Mouse (Mus musculus): ENCODE measurements at regions not wholly inside any gene's neighbourhood (a gene's known extent, or its start where the extent isn't known, plus 50 kb on each side); places are given as distances from the start of the nearest gene placed in this dataset.

DNA sequence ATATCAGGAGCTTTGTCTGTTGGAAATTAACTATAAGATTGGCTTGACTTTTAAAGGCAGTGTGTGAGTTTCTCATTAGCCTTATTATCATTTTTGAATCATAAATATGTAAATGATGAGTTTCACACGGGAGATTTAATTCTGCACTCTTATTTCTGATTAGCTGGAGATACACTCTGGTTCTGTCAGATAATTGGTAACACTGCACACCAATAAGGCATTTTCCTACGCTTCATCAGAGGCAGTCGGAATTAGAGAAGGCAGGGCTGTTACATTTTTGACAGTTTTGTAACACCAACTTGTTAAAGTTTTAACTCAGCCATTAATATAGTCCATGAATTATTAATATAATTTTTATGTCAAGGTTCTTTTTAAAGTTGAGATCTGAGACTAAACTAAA is 347.3 kb downstream of the Zfp352 start:
- DNase-seq (ENCODE audit: low spot score in 2 of 2) = no peak
- no peak for TF ChIP-seq CTCF (conservative IDR thresholded peaks at IDR 0.05)
- Histone ChIP-seq H3K27ac (no peak overlapping the region), H3K4me3 (no peak overlapping the region)

DNA sequence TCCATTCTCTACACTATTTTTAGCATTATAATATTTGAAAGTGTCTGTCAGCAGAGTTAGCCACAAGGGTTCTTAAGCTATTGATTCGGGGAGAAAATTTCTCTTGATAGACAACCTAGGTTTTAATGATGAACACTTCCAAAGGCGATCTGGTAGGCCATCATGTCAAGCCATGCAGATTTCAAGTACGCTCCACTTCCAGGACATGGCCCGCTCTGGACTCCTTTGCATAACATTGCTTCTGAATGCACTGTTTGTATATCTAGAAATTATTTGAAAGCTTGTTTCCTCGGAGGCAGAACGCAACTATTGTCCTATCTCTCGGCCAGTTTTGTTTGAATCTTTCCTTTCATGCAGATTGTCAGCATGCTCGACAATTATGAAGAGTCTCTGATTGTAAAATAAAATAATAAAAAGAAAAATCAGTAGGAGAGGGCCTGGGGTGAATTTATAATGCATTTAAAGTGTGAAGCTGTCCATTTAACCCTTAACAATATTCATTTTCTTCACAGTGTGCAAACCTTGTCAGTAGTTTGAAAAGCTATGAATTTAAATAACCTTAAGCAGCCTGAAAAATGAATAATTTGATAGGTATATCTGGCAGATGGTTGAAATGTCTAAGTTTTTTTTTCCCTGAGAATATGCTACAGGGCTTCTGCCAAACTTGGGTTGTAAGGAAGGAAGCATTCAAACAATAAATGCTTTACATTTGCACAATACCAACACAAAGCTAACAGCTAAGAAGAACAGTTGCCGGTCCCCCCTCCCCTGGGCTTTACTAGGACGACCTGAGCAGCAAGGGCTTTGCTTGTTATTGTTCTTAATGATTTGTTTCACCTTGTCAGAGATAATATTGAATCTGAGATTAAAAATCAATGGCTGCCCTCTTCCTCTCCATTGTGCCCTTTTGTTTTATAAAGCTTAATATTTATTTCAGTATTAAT is 357.8 kb downstream of the Zfp352 start:
- no peak overlapping the region for H3K4me3 ChIP-seq
- no peak for TF ChIP-seq CTCF (conservative IDR thresholded peaks at IDR 0.05)
- DNase-seq (ENCODE audit: low spot score in 2 of 2) = no peak
- H3K27ac ChIP-seq = no peak overlapping the region

DNA sequence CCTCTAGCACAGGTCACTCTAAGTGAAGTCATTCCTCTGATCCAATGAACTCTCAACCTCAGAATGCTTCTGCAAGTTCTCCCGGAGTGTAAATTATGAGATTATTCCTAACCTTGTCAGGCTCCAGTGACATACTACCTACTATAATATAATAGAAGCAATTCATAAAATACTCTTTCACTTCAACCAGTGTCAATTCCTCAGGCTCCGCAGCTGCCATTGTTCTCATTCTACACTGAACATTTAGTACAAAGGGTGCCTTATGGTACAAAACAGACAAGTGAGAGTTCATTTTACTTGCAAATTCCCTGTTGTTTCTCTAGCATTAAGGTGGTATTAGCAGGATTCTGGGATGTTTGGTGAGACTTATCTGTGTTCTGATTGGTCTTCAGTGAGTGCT is 379.7 kb downstream of the Zfp352 start:
- Histone ChIP-seq H3K27ac (no peak overlapping the region), H3K4me3 (no peak overlapping the region)
- DNase-seq (ENCODE audit: low spot score in 2 of 2) = no peak
- TF ChIP-seq CTCF (conservative IDR thresholded peaks at IDR 0.05) = no peak

GRCm38 (mm10) chr4:90608941-90609340 is 390.3 kb downstream of the Zfp352 start:
- Histone ChIP-seq H3K27ac (no peak overlapping the region), H3K4me3 (no peak overlapping the region)
- no peak for DNase-seq (ENCODE audit: low spot score in 2 of 2)
- no peak for TF ChIP-seq CTCF (conservative IDR thresholded peaks at IDR 0.05)

DNA sequence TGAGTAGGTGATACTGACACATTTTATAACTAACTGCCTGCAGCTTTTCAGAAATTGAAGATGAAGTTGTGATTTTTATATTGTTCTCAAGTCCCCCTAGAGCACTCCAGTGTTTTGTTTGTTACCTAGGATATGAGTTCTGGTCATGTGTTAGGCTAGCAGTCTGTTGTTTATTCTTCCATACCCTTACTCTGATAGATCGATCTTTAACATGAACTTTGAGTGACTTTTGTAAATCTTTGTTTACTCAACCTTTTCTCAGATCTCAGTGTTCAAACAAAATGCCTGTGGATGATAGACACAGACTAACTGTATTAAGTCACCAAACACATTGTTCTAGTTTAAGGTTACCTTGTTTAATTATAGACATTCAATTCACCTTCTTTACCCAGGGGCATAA is 409.3 kb downstream of the Zfp352 start:
- no peak for DNase-seq (ENCODE audit: low spot score in 2 of 2)
- TF ChIP-seq CTCF (conservative IDR thresholded peaks at IDR 0.05) = no peak
- no peak overlapping the region for H3K27ac ChIP-seq
- no peak overlapping the region for H3K4me3 ChIP-seq

DNA sequence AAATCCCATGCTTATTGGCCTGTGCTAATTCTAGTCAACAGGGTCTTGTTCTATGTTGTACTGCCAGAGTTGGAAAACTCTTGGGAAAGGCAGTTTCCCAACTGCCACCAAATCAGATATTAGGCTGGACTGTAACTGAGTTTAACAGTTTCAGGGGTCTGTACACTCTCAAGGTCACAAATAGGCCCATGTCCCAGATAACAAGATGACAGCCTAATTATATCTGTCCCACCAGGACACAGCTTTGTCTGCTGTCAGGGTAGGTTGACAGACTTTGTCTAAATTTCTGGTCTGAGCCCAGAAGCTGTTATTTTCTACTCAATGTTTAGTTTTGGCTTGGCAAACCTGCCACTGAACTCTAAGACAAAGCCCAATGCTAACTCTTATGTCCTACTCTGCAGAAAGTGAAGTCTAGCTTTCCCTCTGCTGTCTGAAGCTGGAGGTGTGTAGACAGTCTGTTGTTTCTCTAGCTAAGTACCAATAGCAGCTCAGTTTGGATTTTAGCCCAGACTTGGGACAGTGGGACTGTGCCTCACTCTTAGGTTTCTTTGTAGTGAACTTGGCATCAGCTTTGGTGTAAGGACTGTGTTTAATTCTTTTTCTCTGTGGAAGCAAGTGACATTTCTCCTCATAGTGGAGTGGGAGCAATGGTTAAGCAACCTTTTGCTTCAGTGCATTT is 453.8 kb downstream of the Zfp352 start:
- peak in 1 of 2 experiments; percentile 15 for DNase-seq (ENCODE audit: low spot score in 2 of 2)
- no peak for TF ChIP-seq CTCF (conservative IDR thresholded peaks at IDR 0.05)
- no peak overlapping the region for H3K4me3 ChIP-seq
- H3K27ac ChIP-seq = no peak overlapping the region

DNA sequence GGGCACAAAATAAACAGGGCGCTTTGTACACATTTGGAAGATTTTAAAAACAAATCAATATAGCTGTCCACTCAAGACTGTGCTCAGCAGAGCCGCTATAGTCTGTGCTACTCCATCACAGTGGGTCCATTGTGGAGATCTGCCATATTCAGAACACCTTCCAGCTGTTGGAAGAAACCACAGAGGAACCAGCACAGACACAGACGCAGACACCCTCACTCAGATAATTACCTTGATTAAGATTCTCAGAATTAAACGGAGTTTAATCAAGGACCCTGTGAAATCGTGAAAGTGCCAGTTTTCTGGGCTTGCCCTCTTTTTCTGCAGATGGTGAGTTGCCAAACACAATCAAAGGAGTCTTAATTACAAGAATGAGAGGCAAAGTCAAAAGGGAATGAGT is 478.3 kb downstream of the Zfp352 start:
- no peak for DNase-seq (ENCODE audit: low spot score in 2 of 2)
- TF ChIP-seq CTCF (conservative IDR thresholded peaks at IDR 0.05) = no peak
- no peak overlapping the region for H3K4me3 ChIP-seq
- H3K27ac ChIP-seq = no peak overlapping the region

DNA sequence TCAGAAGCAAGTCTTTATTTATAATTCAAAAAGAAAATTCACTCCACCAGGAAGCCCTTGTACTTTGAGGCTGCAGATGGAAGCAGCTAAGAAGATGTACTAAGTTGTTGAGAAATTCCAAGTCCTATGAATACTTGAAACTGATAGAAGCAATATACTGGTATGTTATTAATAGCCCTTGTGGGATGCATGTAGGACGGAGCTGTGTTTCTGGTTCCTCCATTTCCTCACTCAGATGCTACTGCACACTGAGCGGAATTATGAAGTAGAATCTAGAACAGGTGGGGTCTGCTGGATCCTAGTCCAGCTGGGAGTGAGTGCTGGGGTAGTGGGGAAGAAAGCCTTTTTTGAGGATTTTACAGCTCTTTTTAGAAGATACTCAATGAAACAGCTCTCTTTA is 510.5 kb downstream of the Zfp352 start:
- no peak for TF ChIP-seq CTCF (conservative IDR thresholded peaks at IDR 0.05)
- no peak for DNase-seq (ENCODE audit: low spot score in 2 of 2)
- H3K4me3 ChIP-seq = no peak overlapping the region
- no peak overlapping the region for H3K27ac ChIP-seq

DNA sequence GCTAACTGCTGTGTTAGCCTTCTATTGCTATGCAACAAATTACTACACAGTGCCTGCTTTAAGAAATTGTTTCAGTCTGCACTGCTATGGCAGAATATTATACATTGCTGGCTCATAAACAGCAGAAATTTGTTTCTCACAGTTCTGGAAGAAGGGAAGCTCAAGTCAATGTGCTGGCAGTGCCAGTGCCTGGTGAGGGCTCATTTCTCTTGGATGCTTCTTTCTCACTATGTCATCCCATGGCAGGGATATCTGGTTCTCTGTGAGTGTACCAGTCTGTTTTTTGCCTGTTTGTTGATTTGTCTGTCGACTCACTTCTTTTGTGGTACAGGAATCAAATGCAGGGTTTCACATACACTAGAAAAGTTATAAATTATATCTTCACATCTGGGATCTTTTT is 516.2 kb downstream of the Zfp352 start:
- no peak for TF ChIP-seq CTCF (conservative IDR thresholded peaks at IDR 0.05)
- Histone ChIP-seq H3K27ac (no peak overlapping the region), H3K4me3 (no peak overlapping the region)
- DNase-seq (ENCODE audit: low spot score in 2 of 2) = no peak

DNA sequence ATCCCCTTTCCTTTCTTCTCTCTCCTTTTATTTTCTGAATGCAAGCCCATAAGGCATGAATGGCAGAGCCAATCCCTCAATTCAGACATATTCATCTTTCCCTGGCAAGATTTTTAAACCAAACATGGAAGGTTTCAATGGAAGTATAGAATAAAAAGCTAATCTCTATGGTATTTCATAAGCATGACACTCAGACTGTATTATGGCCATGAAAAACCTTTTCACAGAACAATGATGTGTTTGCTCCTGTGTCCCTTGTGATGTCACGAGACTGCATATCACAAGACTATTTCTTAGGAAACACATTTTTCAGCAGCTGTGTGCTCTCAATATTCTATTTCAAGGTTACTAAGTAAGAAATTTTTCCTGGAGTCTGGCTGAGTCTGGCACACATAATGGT is 525.5 kb downstream of the Zfp352 start:
- Histone ChIP-seq H3K27ac (no peak overlapping the region), H3K4me3 (no peak overlapping the region)
- TF ChIP-seq CTCF (conservative IDR thresholded peaks at IDR 0.05) = no peak
- DNase-seq (ENCODE audit: low spot score in 2 of 2) = no peak

All from layer of hippocampus, adult 2 months (tissue).